Mouse (Mus musculus): ENCODE data around the gene Panx2. TPM values are rescaled to one million over a fixed set of nuclear protein-coding genes. Genes with fewer than 3 reads are reported as not detected.

The Panx2 gene
- total RNA-seq (2014; fragmentation: Nextera tagmentation) (not detected in 2 replicates), total RNA-seq (2017) (not detected in 2 replicates)

DNA sequence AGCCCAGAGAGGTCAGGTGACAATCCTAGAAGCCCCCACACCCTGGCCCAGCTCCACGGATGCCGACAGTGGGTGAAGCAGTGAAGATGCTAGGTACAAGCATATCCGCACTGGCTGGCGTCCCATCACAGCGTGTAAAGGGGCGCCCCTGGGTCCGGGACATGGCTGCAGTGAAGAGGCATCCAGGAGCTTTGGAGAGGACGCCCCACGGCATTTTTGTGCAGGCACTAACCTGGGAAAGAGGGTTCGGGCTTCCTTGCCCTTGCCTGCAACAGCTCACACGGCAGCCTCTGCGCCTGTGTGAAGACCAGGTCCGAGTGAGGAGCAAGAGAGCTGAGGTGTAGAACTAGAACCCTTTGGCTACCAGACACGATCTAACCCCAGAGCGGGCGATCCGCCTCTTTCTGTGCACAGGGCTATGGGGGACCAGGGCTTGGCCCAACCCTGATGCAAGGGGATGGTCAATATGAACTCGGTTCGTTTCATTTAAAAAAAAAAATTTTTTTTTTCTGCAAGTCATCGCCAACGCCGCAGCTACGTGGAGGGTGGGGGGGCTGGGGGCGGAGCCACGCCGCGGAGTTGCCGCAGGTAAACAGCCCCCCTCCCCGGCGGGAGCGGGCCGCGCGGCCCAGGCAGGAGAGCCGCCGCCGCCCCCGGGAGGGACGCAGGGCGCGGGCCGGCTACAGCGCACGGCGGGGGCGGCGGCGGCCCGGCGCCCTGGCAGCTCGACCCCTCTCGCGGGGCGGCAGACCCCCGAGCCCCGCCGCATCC is at the start of gene Panx2:
Gene Panx2, plus strand, starts transcription at position 574 of the 771 bp plus-strand sequence.
- ATAC-seq (replicated peaks; ENCODE audit: poor library complexity, severe bottlenecking) = peak; percentile 49

DNA sequence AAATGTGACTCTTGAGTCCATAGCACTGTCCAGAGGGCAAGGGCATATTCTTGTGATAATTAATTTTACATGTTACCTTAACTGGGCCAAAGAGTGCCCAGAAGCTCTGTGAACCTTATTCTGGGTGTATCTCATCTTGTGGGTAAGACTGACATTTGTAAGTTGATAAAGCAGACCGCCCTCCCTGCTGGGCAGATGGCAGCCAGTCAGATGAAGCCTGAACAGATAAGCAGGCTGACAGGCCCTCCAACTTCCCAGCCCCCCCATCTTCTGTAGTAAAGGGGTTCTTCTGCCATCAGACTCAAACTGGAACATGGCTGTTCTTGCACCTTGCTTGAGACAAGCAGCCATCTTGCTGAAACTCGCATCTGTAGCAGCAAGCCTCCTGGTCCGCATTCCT is 42.8 kb upstream of the Panx2 start:
- ATAC-seq (replicated peaks; ENCODE audit: poor library complexity, severe bottlenecking) = no peak

DNA sequence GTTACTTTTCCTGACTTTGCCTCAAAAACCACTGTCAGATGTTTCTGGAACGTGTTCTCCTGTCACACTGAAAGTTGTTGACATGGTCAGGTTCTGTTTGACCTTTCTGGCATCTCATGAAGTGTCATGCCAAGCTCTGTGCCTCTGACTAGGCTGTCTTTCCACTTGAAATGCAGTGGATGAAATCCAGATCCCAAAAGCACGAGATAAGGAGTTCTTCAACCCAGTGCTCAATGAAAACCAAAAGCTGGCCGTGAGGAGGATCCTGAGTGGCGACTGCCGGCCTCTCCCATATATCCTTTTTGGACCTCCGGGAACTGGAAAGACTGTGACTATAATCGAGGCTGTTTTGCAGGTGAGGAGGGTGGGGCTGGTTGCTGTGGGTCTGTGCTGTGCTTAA is 39.4 kb upstream of the Panx2 start:
- ATAC-seq (replicated peaks; ENCODE audit: poor library complexity, severe bottlenecking) = no peak

- ATAC-seq (replicated peaks; ENCODE audit: poor library complexity, severe bottlenecking) = no peak
Measured at GRCm38 (mm10) chr15:89020492-89020891, 39.0 kb upstream of the Panx2 start.

DNA sequence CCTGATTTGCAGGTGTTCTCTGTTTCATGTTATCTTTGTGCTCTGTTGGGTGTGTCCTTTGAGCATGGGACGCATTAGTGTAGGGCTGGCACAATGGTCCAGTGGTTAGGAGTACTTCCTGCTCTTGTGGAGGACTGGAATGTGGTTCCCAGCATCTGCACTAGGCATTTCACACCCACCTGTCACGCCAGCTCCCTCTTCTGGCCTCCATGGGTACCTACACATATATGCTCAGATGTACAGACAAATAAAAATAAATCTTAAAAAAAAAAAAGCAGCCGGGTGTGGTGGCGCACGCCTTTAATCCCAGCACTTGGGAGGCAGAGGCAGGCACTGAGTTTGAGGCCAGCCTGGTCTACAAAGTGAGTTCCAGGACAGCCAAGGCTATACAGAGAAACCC is 15.2 kb upstream of the Panx2 start:
- no peak for ATAC-seq (replicated peaks; ENCODE audit: poor library complexity, severe bottlenecking)

DNA sequence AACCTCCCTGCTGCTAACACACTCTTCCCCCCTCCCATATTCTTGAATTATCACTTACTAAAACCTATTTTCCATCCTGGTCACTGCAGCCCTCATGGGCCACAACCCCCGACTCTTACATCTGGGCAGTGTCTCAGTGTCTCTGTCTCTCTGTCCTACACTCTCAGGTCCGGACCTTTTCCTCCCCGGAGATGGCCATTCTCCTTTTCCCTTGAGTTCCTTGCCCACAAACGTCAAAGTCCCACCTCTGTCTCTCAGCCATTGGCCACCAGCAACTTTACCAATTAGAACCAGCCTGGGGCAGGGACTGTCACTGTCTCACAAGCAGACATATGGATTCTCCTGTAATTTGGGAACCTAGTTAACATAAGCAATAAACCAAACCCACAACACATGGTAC is 13.2 kb upstream of the Panx2 start:
- no peak for ATAC-seq (replicated peaks; ENCODE audit: poor library complexity, severe bottlenecking)

DNA sequence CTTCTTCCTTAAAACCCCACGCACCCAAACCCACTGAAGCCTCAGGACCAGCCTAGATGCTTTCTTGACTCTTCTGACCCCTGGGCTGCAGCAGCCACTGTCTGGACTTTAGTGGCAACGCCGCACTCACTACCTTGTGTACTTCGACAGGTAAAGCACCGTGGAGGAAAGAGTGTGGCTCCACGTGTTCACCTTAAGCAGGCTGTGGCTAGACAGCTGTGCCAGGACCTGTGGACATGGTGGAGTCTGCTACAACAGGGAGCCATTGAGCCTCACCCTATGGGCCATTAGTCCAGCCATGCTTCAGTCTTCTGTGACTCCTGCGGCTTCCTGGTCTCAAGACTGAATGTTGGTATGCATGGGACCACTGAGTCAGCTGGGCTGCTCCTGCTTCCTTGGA is 4.9 kb upstream of the Panx2 start:
- no peak for ATAC-seq (replicated peaks; ENCODE audit: poor library complexity, severe bottlenecking)

- no peak for ATAC-seq (replicated peaks; ENCODE audit: poor library complexity, severe bottlenecking)
Measured at GRCm38 (mm10) chr15:89058736-89059135, 798 bp upstream of the Panx2 start.

- ATAC-seq (replicated peaks; ENCODE audit: poor library complexity, severe bottlenecking) = 0 out of 2 replicates have a peak, but pooled peaks have one; percentile 29
Measured at GRCm38 (mm10) chr15:89060032-89060681, 623 bp downstream of the Panx2 start.

GRCm38 (mm10) chr15:89060811-89061460 is 1.4 kb downstream of the Panx2 start:
- no peak for ATAC-seq (replicated peaks; ENCODE audit: poor library complexity, severe bottlenecking)

DNA sequence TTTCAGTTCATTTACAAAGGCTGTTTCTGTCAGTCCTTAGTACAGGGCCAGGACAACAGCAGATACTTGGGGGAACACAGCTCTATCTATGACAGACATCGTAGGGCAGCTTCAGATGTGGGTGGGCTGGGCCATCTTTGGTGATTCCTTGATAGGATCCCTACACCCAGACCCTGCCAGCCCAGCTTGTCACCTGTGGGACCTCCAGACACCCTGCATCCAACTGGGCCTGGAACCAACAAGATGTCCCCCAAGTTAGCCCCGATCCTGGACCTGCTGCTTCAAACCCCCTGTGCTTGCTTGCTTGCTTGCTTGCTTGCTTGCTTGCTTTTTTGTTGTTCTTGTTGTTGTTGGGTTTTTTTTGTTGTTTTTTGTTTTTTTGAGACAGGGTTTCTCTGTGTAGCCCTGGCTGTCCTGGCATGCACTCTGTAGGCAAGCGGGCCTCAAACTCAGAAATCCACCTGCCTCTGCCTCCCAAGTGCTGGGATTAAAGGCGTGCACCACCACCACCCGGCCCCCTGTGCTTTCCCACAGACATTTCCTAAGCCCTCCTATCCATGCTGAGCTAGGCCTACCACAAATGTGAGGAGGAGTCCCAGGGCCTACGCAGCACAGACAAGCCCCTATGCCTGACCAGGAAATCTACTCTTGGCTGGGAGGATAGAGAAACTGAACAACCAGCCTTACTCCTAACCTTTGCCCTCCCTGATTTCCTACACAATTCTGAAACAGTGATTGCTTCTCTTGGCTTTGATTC is 2.4 kb downstream of the Panx2 start:
- ATAC-seq (replicated peaks; ENCODE audit: poor library complexity, severe bottlenecking) = no peak

DNA sequence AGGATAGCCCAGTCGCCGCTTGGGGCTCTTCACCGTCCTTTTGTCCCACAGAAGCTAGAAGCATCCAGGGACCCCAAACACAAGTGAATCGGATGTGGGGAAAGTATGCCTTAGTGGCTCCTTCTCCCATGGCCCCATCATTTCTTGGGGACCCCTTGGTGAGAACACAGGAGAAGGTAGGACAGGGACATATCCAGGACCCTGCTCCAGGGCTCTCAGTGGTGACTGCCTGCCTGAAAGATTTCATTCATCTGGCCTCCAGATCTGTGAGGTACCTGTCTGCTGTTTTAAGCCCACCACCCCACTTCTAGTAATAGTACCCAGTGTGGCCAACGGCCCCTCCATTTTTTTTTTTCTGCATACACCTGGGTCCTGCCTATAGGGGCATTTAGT is 3.0 kb downstream of the Panx2 start:
- ATAC-seq (replicated peaks; ENCODE audit: poor library complexity, severe bottlenecking) = no peak

GRCm38 (mm10) chr15:89063001-89063400 is 3.5 kb downstream of the Panx2 start:
- no peak for ATAC-seq (replicated peaks; ENCODE audit: poor library complexity, severe bottlenecking)

- ATAC-seq (replicated peaks; ENCODE audit: poor library complexity, severe bottlenecking) = no peak
Measured at GRCm38 (mm10) chr15:89063536-89063935, 4.0 kb downstream of the Panx2 start.

DNA sequence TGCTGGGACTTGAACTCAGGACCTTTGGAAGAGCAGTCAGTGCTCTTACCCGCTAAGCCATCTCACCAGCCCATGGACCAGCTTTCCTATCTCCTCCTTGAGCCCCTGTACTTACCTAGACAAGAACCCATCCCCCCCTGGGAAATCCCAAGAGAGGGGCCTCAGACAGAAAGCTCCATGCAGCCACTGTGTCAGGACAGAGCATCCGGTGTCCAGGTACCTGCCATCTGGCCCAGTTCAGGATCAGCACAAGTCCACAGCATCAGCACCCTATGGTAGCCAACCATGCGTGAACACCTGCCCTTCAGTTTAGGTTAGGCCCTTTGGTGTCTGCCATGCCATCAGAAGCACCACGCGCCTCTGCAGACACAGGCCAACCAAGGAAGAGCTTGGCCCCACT is 5.4 kb downstream of the Panx2 start:
- ATAC-seq (replicated peaks; ENCODE audit: poor library complexity, severe bottlenecking) = no peak

- peak; percentile 63 for ATAC-seq (replicated peaks; ENCODE audit: poor library complexity, severe bottlenecking)
Measured at GRCm38 (mm10) chr15:89067609-89068008, 8.1 kb downstream of the Panx2 start.

- ATAC-seq (replicated peaks; ENCODE audit: poor library complexity, severe bottlenecking) = no peak
Measured at GRCm38 (mm10) chr15:89068226-89068625, 8.7 kb downstream of the Panx2 start.

GRCm38 (mm10) chr15:89069336-89069840 is 9.9 kb downstream of the Panx2 start:
- no peak for ATAC-seq (replicated peaks; ENCODE audit: poor library complexity, severe bottlenecking)

DNA sequence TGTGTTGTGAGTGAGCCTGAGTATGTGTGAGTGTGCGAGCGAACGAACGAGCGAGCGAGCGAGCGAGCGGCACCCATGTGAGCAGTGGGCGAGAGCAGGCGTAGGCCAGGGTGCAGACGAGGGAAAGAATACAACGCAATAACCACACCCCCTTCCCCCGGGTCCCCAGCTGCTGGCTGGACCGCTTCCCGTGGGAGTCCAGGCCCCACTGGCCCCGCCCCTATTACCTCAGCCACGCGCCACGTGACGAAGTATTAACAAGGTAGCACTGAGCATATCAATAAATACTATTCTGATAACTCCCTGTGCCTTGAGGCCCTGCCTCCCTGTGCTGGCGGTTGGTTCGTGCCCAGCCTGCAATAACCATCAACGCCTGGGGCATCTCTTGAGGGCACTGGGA is 11.1 kb downstream of the Panx2 start:
- no peak for ATAC-seq (replicated peaks; ENCODE audit: poor library complexity, severe bottlenecking)

DNA sequence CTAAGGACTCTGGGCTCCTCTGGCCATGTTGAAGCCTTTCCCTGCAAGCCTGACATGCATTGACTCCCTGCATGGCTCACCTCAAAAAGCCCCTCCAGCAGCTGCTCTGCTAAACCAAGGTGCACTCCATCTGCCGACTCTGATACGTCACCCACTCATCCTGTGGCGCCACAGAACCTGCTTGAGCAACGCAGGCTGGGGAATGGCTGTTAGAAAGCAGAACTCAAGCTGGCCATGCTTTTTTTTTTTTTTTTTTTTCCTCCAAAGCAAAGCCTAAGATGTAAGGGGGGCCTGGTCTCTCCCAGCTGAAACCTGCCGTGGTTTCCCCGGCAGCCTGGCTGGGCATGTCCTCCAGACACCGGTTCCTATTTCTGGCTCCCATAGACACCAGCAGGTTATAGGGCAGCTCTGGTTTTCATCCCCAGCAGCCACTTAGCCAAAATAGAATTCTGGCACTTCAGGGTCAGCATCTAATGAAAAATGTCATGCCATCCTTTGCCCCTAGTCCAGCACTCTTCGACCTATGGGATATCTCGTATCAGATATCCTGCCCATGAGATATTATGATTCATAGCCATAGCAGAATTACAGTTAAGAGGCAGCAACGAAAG is 14.6 kb downstream of the Panx2 start:
- ATAC-seq (replicated peaks; ENCODE audit: poor library complexity, severe bottlenecking) = peak; percentile 47
